Mouse (Mus musculus) adrenal gland, postnatal 4 days (tissue): ENCODE data around the gene Camkmt. TPM values are rescaled to one million over a fixed set of nuclear protein-coding genes. Genes with fewer than 3 reads are reported as not detected.

Experiments used
- DNase-seq, 2 experiments: peaks; one replicate each; pipeline ENCODE4 v3.0.0; 2021 to 2022; ENCODE audit warnings: low spot score in 2 of 2, mixed read lengths in 2 of 2
- total RNA-seq, 2 experiments: library from RNA; stranded (reverse); gene quantifications; 2 replicates each; pipeline ENCODE4 v1.2.3; 2021

Camkmt gene
- total RNA-seq, 2 experiments from 2014 or later: 6.8 to 8.5 TPM

- no peak for DNase-seq
Measured at GRCm38 (mm10) chr17:85488601-85489487, 398.5 kb downstream of the Camkmt start.

- no peak for DNase-seq
Measured at GRCm38 (mm10) chr17:85489488-85489980, 399.2 kb downstream of the Camkmt start.

- no peak for DNase-seq
Measured at GRCm38 (mm10) chr17:85491491-85491890, 401.1 kb downstream of the Camkmt start.

- DNase-seq: no peak
Measured at GRCm38 (mm10) chr17:85493521-85493920, 403.2 kb downstream of the Camkmt start.

- DNase-seq: no peak
Measured at GRCm38 (mm10) chr17:85495012-85495754, 404.8 kb downstream of the Camkmt start.

- DNase-seq: no peak
Measured at GRCm38 (mm10) chr17:85495871-85496270, 405.5 kb downstream of the Camkmt start.

- DNase-seq: no peak
Measured at GRCm38 (mm10) chr17:85504888-85505287, 414.5 kb downstream of the Camkmt start.

- no peak for DNase-seq
Measured at GRCm38 (mm10) chr17:85506206-85507088, 416.1 kb downstream of the Camkmt start.

GRCm38 (mm10) chr17:85507089-85507460, 416.7 kb downstream of the Camkmt start:
- DNase-seq: no peak

Other genes with a start within 250 kb of the Camkmt start
- gene Ppm1b, start 133.8 kb upstream of the Camkmt start, total RNA-seq: 100 to 1,000 TPM; 103 to 115 TPM
- gene Slc3a1, start 62.2 kb upstream of the Camkmt start, total RNA-seq: 10 to 100 TPM in 1 of 2 experiments, under 1 TPM in 1; 0.73 to 15.0 TPM
- gene Prepl, start 311 bp upstream of the Camkmt start, total RNA-seq: 10 to 100 TPM; 43.4 to 44.8 TPM